Mouse (Mus musculus): ENCODE results near the gene Ear14. TPM values are rescaled to one million over a fixed set of nuclear protein-coding genes. Genes with fewer than 3 reads are reported as not detected.
"Not testable (repeated sequence)": the region's sequence is repeated elsewhere in the genome, so short reads cannot be mapped to it uniquely, and the experiment has no call there.

Gene Ear14
- polyA plus RNA-seq, 1 experiment from 2014 or later = not detected

GRCm38 (mm10) chr14:51172947-51173346, 30.2 kb upstream of the Ear14 start:
- WGBS = 40% methylated on average over 4 of the region's 4 CpGs
- H3K4me3 ChIP-seq (ENCODE audit: low read length); H3K36me3 ChIP-seq (ENCODE audit: control insufficient read depth, insufficient read depth, low read length); H3K4me2 ChIP-seq (ENCODE audit: low read length); H3K27ac ChIP-seq (ENCODE audit: low read depth, low read length); H3K9ac ChIP-seq (ENCODE audit: low read depth, low read length); H3K27me3 ChIP-seq (replicated peaks; ENCODE audit: control insufficient read depth, insufficient read depth, low read length); H3K9me3 ChIP-seq (ENCODE audit: control insufficient read depth, low read length); H3K4me1 ChIP-seq (ENCODE audit: control insufficient read depth, insufficient read depth, low read depth, low read length): not testable (repeated sequence)
- ATAC-seq = peak; percentile 42; the same call in 1 of the 2 replicates

GRCm38 (mm10) chr14:51173843-51174242, 29.3 kb upstream of the Ear14 start:
- no peak overlapping the region for H3K4me2 ChIP-seq (ENCODE audit: low read length)
- ATAC-seq = no peak
- H3K27ac ChIP-seq (ENCODE audit: low read depth, low read length) = no peak overlapping the region
- no peaks in the 10 kb centered on the region for H3K27me3 ChIP-seq (replicated peaks; ENCODE audit: control insufficient read depth, insufficient read depth, low read length)
- no peak overlapping the region for H3K9ac ChIP-seq (ENCODE audit: low read depth, low read length)
- WGBS = 86% methylated on average over 4 of the region's 4 CpGs
- no peaks in the 10 kb centered on the region for H3K36me3 ChIP-seq (ENCODE audit: control insufficient read depth, insufficient read depth, low read length)
- no peaks in the 10 kb centered on the region for H3K4me1 ChIP-seq (ENCODE audit: control insufficient read depth, insufficient read depth, low read depth, low read length)
- no peak overlapping the region for H3K4me3 ChIP-seq (ENCODE audit: low read length)
- no peaks in the 10 kb centered on the region for H3K9me3 ChIP-seq (ENCODE audit: control insufficient read depth, low read length)

- H3K4me3 ChIP-seq (ENCODE audit: low read length); ATAC-seq; H3K36me3 ChIP-seq (ENCODE audit: control insufficient read depth, insufficient read depth, low read length); H3K9me3 ChIP-seq (ENCODE audit: control insufficient read depth, low read length); H3K4me1 ChIP-seq (ENCODE audit: control insufficient read depth, insufficient read depth, low read depth, low read length); H3K27me3 ChIP-seq (replicated peaks; ENCODE audit: control insufficient read depth, insufficient read depth, low read length); H3K27ac ChIP-seq (ENCODE audit: low read depth, low read length); H3K9ac ChIP-seq (ENCODE audit: low read depth, low read length); H3K4me2 ChIP-seq (ENCODE audit: low read length): not testable (repeated sequence)
- WGBS = 85% methylated on average over 2 of the region's 2 CpGs
These were observed 22.1 kb upstream of the Ear14 start for GRCm38 (mm10) chr14:51181051-51181450.

GRCm38 (mm10) chr14:51195681-51196080, 7.5 kb upstream of the Ear14 start:
- Histone ChIP-seq H3K4me1 (ENCODE audit: control insufficient read depth, insufficient read depth, low read depth, low read length) (no peaks in the 10 kb centered on the region), H3K27me3 (replicated peaks; ENCODE audit: control insufficient read depth, insufficient read depth, low read length) (no peaks in the 10 kb centered on the region), H3K4me2 (ENCODE audit: low read length) (no peak overlapping the region), H3K27ac (ENCODE audit: low read depth, low read length) (no peak overlapping the region), H3K36me3 (ENCODE audit: control insufficient read depth, insufficient read depth, low read length) (no peaks in the 10 kb centered on the region), H3K4me3 (ENCODE audit: low read length) (no peak overlapping the region), H3K9me3 (ENCODE audit: control insufficient read depth, low read length) (no peaks in the 10 kb centered on the region), H3K9ac (ENCODE audit: low read depth, low read length) (no peak overlapping the region)
- WGBS = 96% methylated on average over 4 of the region's 4 CpGs
- no peak for ATAC-seq

GRCm38 (mm10) chr14:51199098-51200023, 3.8 kb upstream of the Ear14 start, which contains the start of gene Ang2:
TSS of gene Ang2 (minus strand) at chr14:51199148.
- H3K9me3 ChIP-seq (ENCODE audit: control insufficient read depth, low read length) = no peaks in the 10 kb centered on the region
- H3K4me2 ChIP-seq (ENCODE audit: low read length) = no peak within 1 kb of the TSS
- H3K4me1 ChIP-seq (ENCODE audit: control insufficient read depth, insufficient read depth, low read depth, low read length) = no peaks in the 10 kb centered on the region
- H3K4me3 ChIP-seq (ENCODE audit: low read length) = no peak within 1 kb of the TSS
- H3K36me3 ChIP-seq (ENCODE audit: control insufficient read depth, insufficient read depth, low read length) = no peaks in the 10 kb centered on the region
- 88% methylated on average over 5 of the region's 5 CpGs for WGBS
- H3K27ac ChIP-seq (ENCODE audit: low read depth, low read length) = no peak within 1 kb of the TSS
- no peak within 1 kb of the TSS for H3K9ac ChIP-seq (ENCODE audit: low read depth, low read length)
- H3K27me3 ChIP-seq (replicated peaks; ENCODE audit: control insufficient read depth, insufficient read depth, low read length) = no peaks in the 10 kb centered on the region
- no peak for ATAC-seq

GRCm38 (mm10) chr14:51200054-51200453, 3.1 kb upstream of the Ear14 start:
- Histone ChIP-seq H3K4me1 (ENCODE audit: control insufficient read depth, insufficient read depth, low read depth, low read length) (no peaks in the 10 kb centered on the region), H3K9ac (ENCODE audit: low read depth, low read length) (no peak overlapping the region), H3K4me2 (ENCODE audit: low read length) (no peak overlapping the region), H3K36me3 (ENCODE audit: control insufficient read depth, insufficient read depth, low read length) (no peaks in the 10 kb centered on the region), H3K27ac (ENCODE audit: low read depth, low read length) (no peak overlapping the region), H3K9me3 (ENCODE audit: control insufficient read depth, low read length) (no peaks in the 10 kb centered on the region), H3K27me3 (replicated peaks; ENCODE audit: control insufficient read depth, insufficient read depth, low read length) (no peaks in the 10 kb centered on the region), H3K4me3 (ENCODE audit: low read length) (no peak overlapping the region)
- ATAC-seq = peak; percentile 54; the same call in 1 of the 2 replicates
- 87% methylated on average over 2 of the region's 2 CpGs for WGBS

GRCm38 (mm10) chr14:51200466-51200865, 2.7 kb upstream of the Ear14 start:
- Histone ChIP-seq H3K9me3 (ENCODE audit: control insufficient read depth, low read length) (no peaks in the 10 kb centered on the region), H3K27me3 (replicated peaks; ENCODE audit: control insufficient read depth, insufficient read depth, low read length) (no peaks in the 10 kb centered on the region), H3K9ac (ENCODE audit: low read depth, low read length) (no peak overlapping the region), H3K4me2 (ENCODE audit: low read length) (no peak overlapping the region), H3K36me3 (ENCODE audit: control insufficient read depth, insufficient read depth, low read length) (no peaks in the 10 kb centered on the region), H3K27ac (ENCODE audit: low read depth, low read length) (no peak overlapping the region), H3K4me1 (ENCODE audit: control insufficient read depth, insufficient read depth, low read depth, low read length) (no peaks in the 10 kb centered on the region), H3K4me3 (ENCODE audit: low read length) (no peak overlapping the region)
- no peak for ATAC-seq
- WGBS = 98% methylated on average over 2 of the region's 2 CpGs

- ATAC-seq; H3K4me1 ChIP-seq (ENCODE audit: control insufficient read depth, insufficient read depth, low read depth, low read length); H3K4me3 ChIP-seq (ENCODE audit: low read length); H3K27ac ChIP-seq (ENCODE audit: low read depth, low read length); H3K9me3 ChIP-seq (ENCODE audit: control insufficient read depth, low read length); H3K36me3 ChIP-seq (ENCODE audit: control insufficient read depth, insufficient read depth, low read length); H3K4me2 ChIP-seq (ENCODE audit: low read length); H3K27me3 ChIP-seq (replicated peaks; ENCODE audit: control insufficient read depth, insufficient read depth, low read length); H3K9ac ChIP-seq (ENCODE audit: low read depth, low read length): not testable (repeated sequence)
- WGBS = 88% methylated on average over 3 of the region's 3 CpGs
These were observed 16.9 kb downstream of the Ear14 start for GRCm38 (mm10) chr14:51220075-51220474.

- H3K27ac ChIP-seq (ENCODE audit: low read depth, low read length); H3K36me3 ChIP-seq (ENCODE audit: control insufficient read depth, insufficient read depth, low read length): not testable (repeated sequence)
These were observed 26.5 kb downstream of the Ear14 start for GRCm38 (mm10) chr14:51229657-51230056.

More at GRCm38 (mm10) chr14:51229657-51230056, 26.5 kb downstream of the Ear14 start:
- ATAC-seq; H3K4me2 ChIP-seq (ENCODE audit: low read length); H3K4me3 ChIP-seq (ENCODE audit: low read length); H3K9ac ChIP-seq (ENCODE audit: low read depth, low read length); H3K27me3 ChIP-seq (replicated peaks; ENCODE audit: control insufficient read depth, insufficient read depth, low read length); H3K4me1 ChIP-seq (ENCODE audit: control insufficient read depth, insufficient read depth, low read depth, low read length); H3K9me3 ChIP-seq (ENCODE audit: control insufficient read depth, low read length): not testable (repeated sequence)
- WGBS = 59% methylated on average over 4 of the region's 4 CpGs

Data from hindbrain, embryonic 16.5 days (tissue).